Mouse (Mus musculus): Measurements from ENCODE around the gene Tmem163.
A peak's percentile ranks its signal among the peaks of the same experiment; 100 is the strongest.

Gene Tmem163

DNA sequence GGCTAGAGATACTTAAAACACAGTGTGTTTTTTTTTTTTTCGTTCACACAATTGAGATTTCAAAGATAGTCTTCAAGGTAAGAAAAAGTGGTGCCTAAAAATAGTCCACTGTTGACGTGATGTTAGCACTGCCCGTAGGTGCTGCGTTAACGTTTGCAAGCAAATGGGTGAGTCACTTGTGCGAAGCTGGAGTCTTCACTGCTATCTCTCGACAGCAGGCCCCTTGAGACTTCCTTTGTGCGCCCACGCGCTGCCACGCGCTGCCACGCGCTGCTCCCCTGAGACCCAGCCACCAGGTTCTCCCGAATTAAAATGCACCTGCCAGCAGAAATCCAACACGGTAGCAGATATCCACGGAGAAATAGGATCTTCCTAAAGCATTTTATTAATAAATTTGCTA is 178.6 kb downstream of the Tmem163 start:
- no peak for DNase-seq (ENCODE audit: low spot score in 2 of 2)

GRCm38 (mm10) chr1:127500219-127500618 is 179.1 kb downstream of the Tmem163 start:
- peak in 1 of 2 experiments; percentile 53 for DNase-seq (ENCODE audit: low spot score in 2 of 2)

DNA sequence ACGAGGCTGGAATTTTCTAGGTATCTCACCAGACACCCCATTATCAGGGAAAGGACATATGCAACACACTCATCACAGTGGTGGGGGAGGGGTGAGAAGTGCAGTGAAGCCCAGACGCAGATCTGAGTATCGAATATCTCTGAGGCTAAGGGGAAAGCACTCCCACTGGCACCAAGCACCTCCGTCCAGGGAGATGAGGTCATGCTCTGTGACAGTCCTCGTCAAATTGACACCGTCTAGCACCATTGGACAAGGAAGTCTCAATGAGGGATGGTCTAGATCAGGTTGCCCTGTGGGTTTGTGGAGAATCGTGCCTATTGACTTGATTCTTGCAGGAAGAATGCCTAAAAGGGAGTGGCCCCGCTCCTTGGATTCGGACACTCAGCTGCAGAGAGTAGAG is 180.6 kb downstream of the Tmem163 start:
- no peak for DNase-seq (ENCODE audit: low spot score in 2 of 2)

DNA sequence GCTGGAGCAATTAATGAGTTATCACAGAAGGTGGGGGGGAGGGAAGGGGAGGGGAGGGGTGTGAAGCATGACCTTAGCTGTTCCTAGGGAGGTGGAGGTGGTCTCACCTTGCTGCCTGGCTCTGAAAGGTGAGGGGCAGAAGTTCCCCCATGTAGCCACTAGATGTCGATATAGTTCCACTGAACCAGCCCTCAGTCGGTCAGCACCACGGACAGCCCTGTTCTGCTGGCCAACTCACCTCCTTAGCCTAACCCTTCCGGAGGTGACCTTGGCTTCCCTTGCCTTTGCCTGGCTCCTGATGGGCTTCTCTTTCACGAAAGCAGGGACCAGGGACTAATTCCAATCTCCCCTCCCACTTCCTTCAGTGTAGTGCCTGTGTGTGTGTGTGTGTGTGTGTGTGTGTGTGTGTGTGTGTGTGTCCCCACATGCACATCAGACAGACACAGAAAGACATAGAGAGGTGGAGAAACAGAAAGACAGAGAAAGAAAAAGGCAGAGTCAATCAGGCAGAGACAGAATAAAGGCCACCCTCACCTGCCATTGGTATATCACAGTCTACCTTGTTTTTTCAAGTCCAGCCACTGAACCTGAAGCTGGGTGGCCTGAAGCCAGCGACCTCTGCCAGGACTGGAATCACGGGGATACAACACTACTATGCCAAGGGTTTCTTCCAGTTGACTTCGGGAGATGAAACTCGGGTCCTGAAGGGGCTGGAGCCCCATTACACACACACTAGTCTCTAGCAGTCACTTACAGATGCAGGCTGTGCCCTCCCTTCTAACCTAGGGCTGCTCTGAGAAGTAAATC is 182.4 kb downstream of the Tmem163 start:
- peak in 1 of 2 experiments; percentile 26 for DNase-seq (ENCODE audit: low spot score in 2 of 2)

DNA sequence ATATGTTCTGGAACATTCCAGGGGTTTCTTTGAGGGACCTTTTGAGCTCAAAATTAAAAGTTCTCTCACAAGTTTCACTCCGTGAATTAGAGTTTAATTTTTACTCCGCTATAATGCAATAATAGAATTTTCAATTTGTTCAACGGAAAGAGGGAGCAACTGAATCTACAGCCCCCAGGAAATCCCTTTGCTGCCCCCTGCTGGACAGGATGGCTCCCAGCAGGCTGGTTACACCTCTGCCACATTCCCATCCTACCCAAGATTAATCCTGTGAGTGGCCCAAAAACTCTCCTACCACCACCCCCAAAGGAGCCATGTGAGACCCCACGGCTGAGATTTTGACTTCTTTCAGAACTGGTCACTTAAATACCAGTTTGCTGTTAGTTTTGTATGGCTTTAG is 192.2 kb downstream of the Tmem163 start:
- no peak for DNase-seq (ENCODE audit: low spot score in 2 of 2)

DNA sequence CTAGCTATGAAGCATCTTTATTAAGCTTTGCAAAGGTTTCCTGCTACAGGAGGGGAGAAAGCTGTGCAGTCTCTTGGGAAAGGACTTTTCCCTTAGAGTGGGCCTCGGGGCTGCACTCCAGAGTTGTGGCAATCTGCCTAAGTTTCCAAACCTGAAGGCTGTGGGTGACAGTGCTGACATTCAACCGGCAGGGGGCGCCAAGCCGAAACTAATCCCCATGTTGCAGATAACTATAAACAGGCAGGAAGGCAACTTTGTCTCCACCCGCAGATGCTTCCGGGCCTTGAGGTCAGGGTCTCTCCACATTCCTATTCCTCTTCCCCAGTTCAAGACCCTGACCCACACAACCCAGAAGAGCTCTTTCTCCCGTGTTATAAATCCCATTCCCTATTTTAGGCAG is 194.5 kb downstream of the Tmem163 start:
- peak in 1 of 2 experiments; percentile 32 for DNase-seq (ENCODE audit: low spot score in 2 of 2)

- peak; percentile 6 to 41 for DNase-seq (ENCODE audit: low spot score in 2 of 2)
These were observed 195.2 kb downstream of the Tmem163 start for GRCm38 (mm10) chr1:127484188-127484587.

DNA sequence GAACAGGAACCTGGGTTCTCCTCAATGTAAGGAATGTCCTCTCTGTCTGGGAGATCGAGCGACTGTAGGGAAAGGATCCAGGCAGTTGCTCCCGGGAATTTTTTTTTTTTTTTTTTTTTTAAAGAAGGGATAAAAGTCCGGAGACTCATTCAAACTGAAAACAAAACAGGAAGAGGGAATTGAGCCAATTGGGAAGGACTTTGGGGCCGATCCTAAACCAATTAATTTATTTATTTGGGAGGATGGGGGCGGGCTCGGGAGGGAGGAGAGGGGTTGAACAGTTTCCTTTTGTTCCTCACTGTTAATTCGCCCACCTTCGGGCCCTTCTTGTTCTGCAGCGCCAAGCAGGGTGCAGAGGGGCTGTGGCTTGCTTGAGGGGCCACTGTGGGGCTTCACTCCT is 196.4 kb downstream of the Tmem163 start:
- no peak for DNase-seq (ENCODE audit: low spot score in 2 of 2)

DNA sequence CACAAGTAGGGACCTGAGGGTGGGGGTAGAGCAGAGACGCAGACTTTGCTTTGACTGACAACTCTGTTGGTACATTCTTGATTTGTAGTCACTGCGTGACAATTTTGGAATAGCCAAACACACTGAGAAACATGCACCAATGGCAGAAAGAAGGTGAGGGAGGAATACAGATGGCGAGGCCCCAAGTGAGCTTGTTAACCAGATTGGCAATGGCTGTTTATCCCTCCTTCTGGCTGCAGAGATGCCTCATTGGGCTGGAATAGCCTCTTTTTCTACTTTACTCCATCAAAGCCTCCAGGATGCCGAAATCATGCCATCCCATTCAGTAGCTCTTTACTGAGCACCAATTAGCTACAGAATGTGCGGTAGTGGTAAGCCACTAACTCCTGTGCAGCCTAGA is 203.6 kb downstream of the Tmem163 start:
- DNase-seq (ENCODE audit: low spot score in 2 of 2), result no peak

GRCm38 (mm10) chr1:127470175-127470574 is 209.2 kb downstream of the Tmem163 start:
- no peak for DNase-seq (ENCODE audit: low spot score in 2 of 2)

DNA sequence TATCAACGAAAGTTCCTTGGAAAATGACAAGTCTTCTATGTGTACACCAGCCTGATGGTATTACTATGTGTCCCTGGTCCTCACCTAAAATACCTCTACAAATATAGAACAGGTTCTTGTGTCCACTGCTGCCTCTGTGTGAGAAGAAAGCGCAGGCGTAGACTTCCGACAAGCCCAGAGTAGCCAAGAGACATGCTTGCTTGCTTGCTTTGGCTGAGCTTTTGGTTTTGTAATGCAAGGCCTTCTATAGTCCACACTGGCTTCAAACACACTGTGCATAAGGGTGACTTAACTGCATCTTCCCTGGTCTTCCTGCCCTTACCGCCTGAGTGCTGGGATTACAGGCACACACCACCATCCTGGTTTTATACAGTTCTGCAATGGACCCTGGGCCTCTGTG is 212.1 kb downstream of the Tmem163 start:
- DNase-seq (ENCODE audit: low spot score in 2 of 2), result no peak

DNA sequence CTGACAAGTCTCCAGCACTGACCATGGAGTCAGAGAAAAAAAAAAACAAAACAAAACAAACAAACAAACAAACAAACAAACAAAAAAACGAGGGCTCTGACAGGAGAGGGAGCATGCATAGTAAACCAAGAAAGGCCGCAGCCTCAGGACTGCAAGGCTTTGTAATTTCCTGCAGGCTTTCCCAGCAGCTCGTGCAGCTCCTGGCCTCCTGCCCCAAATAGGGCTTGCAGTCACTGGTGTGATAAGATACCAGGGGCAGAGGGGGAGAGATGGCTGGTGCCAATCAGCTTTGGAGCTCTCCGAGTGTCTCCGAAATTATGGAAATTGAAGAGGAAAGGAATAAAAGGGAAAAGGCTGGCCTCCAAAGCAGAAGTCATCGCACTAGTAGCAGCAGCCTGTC is 214.1 kb downstream of the Tmem163 start:
- no peak for DNase-seq (ENCODE audit: low spot score in 2 of 2)

GRCm38 (mm10) chr1:127464041-127464440 is 215.3 kb downstream of the Tmem163 start:
- no peak for DNase-seq (ENCODE audit: low spot score in 2 of 2)

- no peak for DNase-seq (ENCODE audit: low spot score in 2 of 2)
These were observed 218.3 kb downstream of the Tmem163 start for GRCm38 (mm10) chr1:127461017-127461416.

GRCm38 (mm10) chr1:127459576-127459975 is 219.8 kb downstream of the Tmem163 start:
- DNase-seq (ENCODE audit: low spot score in 2 of 2), result no peak

- DNase-seq (ENCODE audit: low spot score in 2 of 2), result peak; percentile 28 to 42
These were observed 220.3 kb downstream of the Tmem163 start for GRCm38 (mm10) chr1:127459015-127459451.

GRCm38 (mm10) chr1:127453397-127453796 is 226.0 kb downstream of the Tmem163 start:
- DNase-seq (ENCODE audit: low spot score in 2 of 2), result no peak

GRCm38 (mm10) chr1:127444836-127445485 is 234.4 kb downstream of the Tmem163 start:
- DNase-seq (ENCODE audit: low spot score in 2 of 2), result peak; percentile 42 to 54

DNA sequence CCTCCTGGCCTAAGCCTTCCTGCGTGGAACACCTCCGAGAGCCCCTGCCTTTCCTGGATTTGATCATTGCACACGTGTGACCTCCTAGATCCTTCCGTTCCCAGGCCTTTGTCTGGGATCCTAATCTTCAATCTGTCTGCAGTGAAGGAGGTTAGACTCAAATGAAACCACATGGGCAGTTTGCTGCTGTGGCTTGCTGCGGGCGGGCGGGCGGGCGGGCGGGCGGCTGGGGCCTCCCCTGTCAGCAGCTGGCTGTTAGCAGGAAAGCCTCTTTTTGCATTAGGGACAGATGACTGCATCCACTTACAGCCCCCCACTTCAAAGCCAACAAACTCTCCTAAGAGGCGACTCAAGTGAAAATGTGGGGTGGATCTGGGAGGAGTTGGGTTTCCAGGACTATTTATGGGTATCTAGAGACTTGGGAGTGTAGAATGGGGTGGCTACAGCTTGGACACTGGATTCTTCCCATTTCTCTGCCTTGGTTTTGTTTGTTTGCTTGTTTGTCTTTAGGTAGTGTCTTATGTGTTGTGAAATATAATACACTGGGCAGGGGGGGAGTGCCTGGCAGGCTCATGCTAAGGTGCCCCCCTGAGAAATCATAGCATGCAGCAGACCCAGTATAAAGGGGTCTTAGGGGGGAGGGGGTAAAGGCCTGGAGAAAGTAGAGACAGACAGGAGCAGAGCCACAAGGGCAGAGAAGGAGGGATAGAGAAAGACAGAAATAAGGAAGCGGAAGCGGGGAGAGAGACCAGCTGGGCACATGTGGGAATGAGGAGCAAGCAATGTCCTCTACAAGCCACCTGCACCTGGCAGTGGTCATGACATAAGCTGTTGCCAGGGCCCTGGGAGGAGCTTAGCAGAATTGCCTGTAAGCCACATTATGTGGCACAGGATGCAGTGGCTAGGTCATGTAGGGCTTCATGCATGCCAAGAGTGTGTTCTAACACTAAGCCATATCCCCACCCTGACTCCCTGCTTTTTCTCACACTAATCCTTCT is 236.2 kb downstream of the Tmem163 start:
- peak in 1 of 2 experiments; percentile 40 for DNase-seq (ENCODE audit: low spot score in 2 of 2)

DNA sequence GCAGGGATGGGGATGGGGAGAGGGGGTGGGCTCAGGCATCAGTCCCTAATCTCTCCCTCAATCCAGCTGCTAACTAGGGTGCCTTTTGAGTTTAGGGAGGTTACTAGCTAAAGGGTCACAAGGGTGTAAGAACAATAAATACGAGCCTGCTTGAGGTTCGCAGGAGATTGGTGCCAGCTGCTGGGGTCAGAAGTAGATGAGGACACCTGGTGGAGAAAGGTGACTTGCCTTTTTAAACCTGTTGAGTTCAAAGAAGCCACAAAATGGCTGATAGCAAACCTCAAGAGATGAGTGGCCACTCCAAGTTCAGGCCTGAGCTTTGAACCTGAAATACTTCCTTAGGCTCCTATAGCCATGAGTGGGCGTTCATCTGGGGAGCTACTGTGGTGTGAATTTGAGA is 237.6 kb downstream of the Tmem163 start:
- no peak for DNase-seq (ENCODE audit: low spot score in 2 of 2)

DNA sequence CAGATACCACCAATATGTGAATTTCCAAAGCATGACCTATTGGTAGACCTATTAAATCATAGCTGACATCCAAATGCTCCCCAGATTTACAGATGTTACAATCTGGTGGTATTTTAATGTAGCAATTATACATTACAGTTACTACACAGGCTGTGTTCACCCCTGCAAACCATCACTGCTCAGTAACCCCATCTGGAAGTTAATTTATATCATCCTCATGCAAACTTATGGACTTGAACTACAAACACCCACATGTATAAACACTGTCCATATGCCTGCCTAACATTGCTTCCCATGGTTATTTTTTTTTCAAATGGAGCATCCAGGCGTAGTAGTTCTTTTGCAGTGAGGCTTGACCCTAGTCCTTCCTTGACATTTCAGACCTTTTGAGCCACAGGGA is 238.3 kb downstream of the Tmem163 start:
- DNase-seq (ENCODE audit: low spot score in 2 of 2), result no peak

- DNase-seq (ENCODE audit: low spot score in 2 of 2), result no peak
These were observed 239.9 kb downstream of the Tmem163 start for GRCm38 (mm10) chr1:127439452-127439891.

Measured in heart, adult 9 months (tissue).